Mouse (Mus musculus): Measurements from ENCODE around the gene Wnt5b.

- TF ChIP-seq POLR2A (IDR thresholded peaks at IDR 0.05; ENCODE audit: control insufficient read depth in 1 of 2, insufficient read depth in 1 of 2, low read depth in 1 of 2, low read length in 2 of 2, poor library complexity in 1 of 2) (no peak), ZC3H11A (IDR thresholded peaks at IDR 0.05; ENCODE audit: low read depth, low read length) (no peak), CTCF (IDR thresholded peaks at IDR 0.05 in 2 of 3, conservative IDR thresholded peaks at IDR 0.05 in 1 of 3; ENCODE audit: control insufficient read depth in 1 of 3, insufficient read depth in 1 of 3, low read depth in 2 of 3, low read length in 3 of 3, poor library complexity in 1 of 3, severe bottlenecking in 1 of 3) (no peak)
These were observed 51.5 kb downstream of the Wnt5b start for GRCm38 (mm10) chr6:119492630-119493014.
